Mouse (Mus musculus) midbrain, embryonic 13.5 days (tissue): ENCODE results near the gene Olfr718-ps1. TPM values are rescaled to one million over a fixed set of nuclear protein-coding genes. Genes with fewer than 3 reads are reported as not detected.
A peak's percentile ranks its signal among the peaks of the same experiment; 100 is the strongest.

Source experiments
- ATAC-seq: fragments of 200-750 bp; cut with Nextera tagmentation; 2 replicates; pipeline ENCODE4 v1.8.0; 2017; ENCODE audit warnings: mild to moderate bottlenecking, moderate TSS enrichment, moderate library complexity
- H3K27ac ChIP-seq: fragments of 300-500 bp; sonication (generic); 2 replicates; pipeline ENCODE4 v1.5.1; 2015; ENCODE audit warnings: inconsistent platforms, mild to moderate bottlenecking, moderate library complexity
- H3K27me3 ChIP-seq: fragments of 300-500 bp; sonication (generic); 2 replicates; pipeline ENCODE4 v1.6.1; 2015; ENCODE audit warnings: mild to moderate bottlenecking, inconsistent platforms
- H3K36me3 ChIP-seq: fragments of 300-500 bp; sonication (generic); 2 replicates; pipeline ENCODE4 v1.6.1; 2015; ENCODE audit warnings: mild to moderate bottlenecking, inconsistent platforms
- H3K4me1 ChIP-seq: fragments of 300-500 bp; sonication (generic); replicated peaks from 2 replicates; pipeline ENCODE4 v1.6.1; 2015; ENCODE audit warnings: inconsistent platforms
- H3K4me2 ChIP-seq: fragments of 300-500 bp; sonication (generic); replicated peaks from 2 replicates; pipeline ENCODE4 v1.6.1; 2015; ENCODE audit warnings: moderate library complexity, mild to moderate bottlenecking, inconsistent platforms
- H3K4me3 ChIP-seq: fragments of 300-500 bp; sonication (generic); replicated peaks from 2 replicates; pipeline ENCODE4 v1.5.1; 2015; ENCODE audit warnings: mild to moderate bottlenecking, inconsistent platforms
- H3K9ac ChIP-seq: fragments of 300-500 bp; sonication (generic); replicated peaks from 2 replicates; pipeline ENCODE4 v1.6.1; 2015; ENCODE audit warnings: mild to moderate bottlenecking, inconsistent platforms
- H3K9me3 ChIP-seq: fragments of 300-500 bp; sonication (generic); 2 replicates; pipeline ENCODE4 v1.6.1; 2016; ENCODE audit warnings: mild to moderate bottlenecking, inconsistent platforms
- WGBS: fragments of 180-500 bp; shearing (Covaris S2); methylation state at CpG from one replicate; pipeline ENCODE4 v1.1.7; 2015; 5-methylcytosine and 5-hydroxymethylcytosine counted together
- polyA plus RNA-seq: library from polyadenylated mRNA; unstranded; fragments of >200 nt; fragmentation: Nextera tagmentation; extraction: Ambion mirVana; gene quantifications from 2 replicates; pipeline ENCODE4 v1.2.1, GENCODE M21; 2015

Olfr718-ps1 gene
- polyA plus RNA-seq, 1 experiment from 2014 or later, result 0.07 TPM

DNA sequence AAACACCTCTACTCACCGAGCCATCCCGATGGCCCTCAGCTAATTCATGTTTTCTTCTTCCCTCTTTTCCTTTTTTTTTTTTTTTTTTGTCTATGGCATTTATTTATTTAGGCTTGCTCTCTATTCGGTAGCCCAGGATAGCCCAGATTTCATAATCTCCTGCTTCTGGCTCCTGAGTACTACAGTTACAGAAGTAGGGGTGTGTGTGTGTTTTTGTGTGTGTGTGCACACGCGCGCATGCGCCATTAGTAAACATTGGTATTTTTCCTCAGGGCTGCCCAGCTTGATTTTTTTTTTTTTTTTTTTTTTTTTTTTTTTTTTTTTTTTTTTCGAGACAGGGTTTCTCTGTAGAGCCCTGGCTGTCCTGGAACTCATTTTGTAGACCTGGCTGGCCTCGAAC is 21.3 kb downstream of the Olfr718-ps1 start:
- Histone ChIP-seq H3K9me3 (no peaks in the 10 kb centered on the region), H3K4me2 (no peak overlapping the region), H3K27me3 (no peaks in the 10 kb centered on the region), H3K36me3 (no peaks in the 10 kb centered on the region), H3K9ac (no peak overlapping the region), H3K27ac (peak overlapping the region; percentile 86), H3K4me1 (peaks cover 15% of the 10 kb centered on the region), H3K4me3 (no peak overlapping the region)
- 85% methylated on average over 9 of the region's 9 CpGs for WGBS
- no peak for ATAC-seq

DNA sequence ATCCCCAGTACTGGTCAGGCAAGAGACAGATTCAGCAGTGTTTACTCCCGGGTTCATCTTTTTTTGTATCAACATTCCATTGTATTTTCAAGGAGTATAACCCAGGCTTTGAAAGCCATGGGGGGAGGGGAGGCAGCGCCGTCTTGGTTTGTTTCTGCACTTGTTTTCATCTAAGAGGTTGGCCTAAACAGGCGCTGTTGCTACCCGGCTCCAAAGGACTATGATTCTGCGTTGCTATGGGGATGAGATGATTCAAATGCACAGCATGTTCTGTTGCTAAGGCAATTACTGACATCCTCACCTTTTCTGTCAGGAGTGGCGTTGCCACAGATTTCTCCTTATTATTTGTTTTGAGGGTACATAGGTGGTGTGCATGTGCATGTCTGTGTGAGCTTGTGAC is 21.8 kb downstream of the Olfr718-ps1 start:
- Histone ChIP-seq H3K4me1 (peaks cover 15% of the 10 kb centered on the region), H3K4me3 (no peak overlapping the region), H3K36me3 (no peaks in the 10 kb centered on the region), H3K27ac (peak overlapping the region; percentile 86), H3K27me3 (no peaks in the 10 kb centered on the region), H3K4me2 (no peak overlapping the region; the same call in 1 of the 2 replicates), H3K9ac (no peak overlapping the region), H3K9me3 (no peaks in the 10 kb centered on the region)
- 16% methylated on average over 7 of the region's 7 CpGs for WGBS
- ATAC-seq, result peak; percentile 88

DNA sequence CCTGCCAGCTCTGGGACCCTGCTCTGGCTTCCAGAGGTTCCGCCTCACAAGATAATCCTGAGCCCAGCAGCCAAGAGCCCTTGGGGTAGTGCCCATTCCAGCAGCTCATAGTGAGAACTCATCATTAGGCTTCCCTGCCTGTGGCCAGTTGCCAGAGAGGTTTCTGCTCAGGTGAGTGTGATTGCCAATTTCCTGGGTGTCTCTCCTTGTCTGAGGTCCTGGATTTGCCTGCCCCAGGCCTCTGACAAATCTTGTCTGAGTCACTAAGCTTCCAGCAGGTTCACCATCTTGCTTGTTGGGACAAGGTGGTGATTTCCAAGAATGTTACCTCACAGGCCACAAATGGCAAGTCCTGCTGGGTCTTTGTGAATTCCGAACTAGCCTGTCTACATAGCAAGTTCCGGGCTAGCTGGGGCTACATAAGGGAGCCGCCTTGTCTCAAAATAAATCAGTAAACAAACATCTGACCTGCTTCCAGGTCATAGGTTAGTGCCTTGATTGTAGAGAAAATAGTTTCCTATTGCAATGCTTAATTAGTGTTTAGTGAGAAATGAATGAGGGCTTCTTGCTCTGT is 22.5 kb downstream of the Olfr718-ps1 start:
- 74% methylated on average over 4 of the region's 4 CpGs for WGBS
- no peak overlapping the region for H3K9ac ChIP-seq
- peak overlapping the region; percentile 86 for H3K27ac ChIP-seq
- peaks cover 15% of the 10 kb centered on the region for H3K4me1 ChIP-seq
- no peak overlapping the region for H3K4me3 ChIP-seq
- H3K4me2 ChIP-seq, result no peak overlapping the region
- H3K27me3 ChIP-seq, result no peaks in the 10 kb centered on the region
- no peak for ATAC-seq
- no peaks in the 10 kb centered on the region for H3K9me3 ChIP-seq
- H3K36me3 ChIP-seq, result no peaks in the 10 kb centered on the region

DNA sequence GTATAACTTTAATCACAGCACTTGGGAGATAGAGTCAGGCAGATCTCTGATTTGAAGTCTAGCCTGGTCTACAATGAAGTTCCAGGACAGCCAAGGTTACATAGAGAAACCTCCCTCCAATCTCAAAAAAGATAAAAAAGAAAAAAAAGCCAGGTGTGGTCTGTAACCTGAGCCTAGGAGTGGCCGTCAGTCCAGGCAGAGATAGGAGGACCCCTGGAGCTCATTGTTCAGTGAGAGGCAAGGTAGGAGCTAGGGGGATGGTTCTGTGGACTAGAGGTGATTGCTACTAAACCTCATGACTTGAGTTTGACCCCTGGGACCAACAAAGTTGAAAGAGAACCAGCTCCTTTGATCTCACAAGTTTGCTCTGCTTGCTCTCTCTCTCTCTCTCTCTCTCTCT is 24.7 kb downstream of the Olfr718-ps1 start:
- H3K27me3 ChIP-seq, result no peaks in the 10 kb centered on the region
- H3K9ac ChIP-seq, result no peak overlapping the region
- no peaks in the 10 kb centered on the region for H3K9me3 ChIP-seq
- no peak overlapping the region for H3K4me2 ChIP-seq
- 38% methylated on average over 1 of the region's 1 CpGs for WGBS
- H3K4me1 ChIP-seq, result peaks cover 15% of the 10 kb centered on the region
- no peak overlapping the region for H3K27ac ChIP-seq
- H3K4me3 ChIP-seq, result no peak overlapping the region
- ATAC-seq, result no peak
- no peaks in the 10 kb centered on the region for H3K36me3 ChIP-seq

DNA sequence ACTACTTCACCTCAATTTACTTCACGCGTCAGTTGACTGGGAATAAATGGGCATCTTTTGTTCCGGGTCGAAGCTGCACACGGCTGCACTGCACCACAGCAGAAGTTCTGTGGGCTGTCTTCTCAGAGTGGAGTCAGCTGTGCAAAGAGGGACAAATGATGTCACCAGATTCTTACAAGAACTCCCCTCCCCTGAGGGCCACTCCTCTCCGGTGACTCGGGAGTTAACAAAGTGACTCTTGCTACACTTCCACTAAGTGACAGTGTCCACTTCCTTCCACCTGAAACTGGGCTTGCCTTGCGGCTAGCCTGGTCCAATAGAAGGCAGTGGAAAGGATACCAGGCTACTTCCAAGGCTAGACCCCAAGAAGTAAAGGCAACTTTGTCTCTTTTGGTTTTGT is 25.3 kb downstream of the Olfr718-ps1 start:
- Histone ChIP-seq H3K9me3 (no peaks in the 10 kb centered on the region), H3K4me2 (no peak overlapping the region), H3K27ac (no peak overlapping the region), H3K4me3 (no peak overlapping the region), H3K9ac (no peak overlapping the region), H3K27me3 (no peaks in the 10 kb centered on the region), H3K36me3 (no peaks in the 10 kb centered on the region), H3K4me1 (peaks cover 15% of the 10 kb centered on the region)
- no peak for ATAC-seq
- 82% methylated on average over 8 of the region's 8 CpGs for WGBS

DNA sequence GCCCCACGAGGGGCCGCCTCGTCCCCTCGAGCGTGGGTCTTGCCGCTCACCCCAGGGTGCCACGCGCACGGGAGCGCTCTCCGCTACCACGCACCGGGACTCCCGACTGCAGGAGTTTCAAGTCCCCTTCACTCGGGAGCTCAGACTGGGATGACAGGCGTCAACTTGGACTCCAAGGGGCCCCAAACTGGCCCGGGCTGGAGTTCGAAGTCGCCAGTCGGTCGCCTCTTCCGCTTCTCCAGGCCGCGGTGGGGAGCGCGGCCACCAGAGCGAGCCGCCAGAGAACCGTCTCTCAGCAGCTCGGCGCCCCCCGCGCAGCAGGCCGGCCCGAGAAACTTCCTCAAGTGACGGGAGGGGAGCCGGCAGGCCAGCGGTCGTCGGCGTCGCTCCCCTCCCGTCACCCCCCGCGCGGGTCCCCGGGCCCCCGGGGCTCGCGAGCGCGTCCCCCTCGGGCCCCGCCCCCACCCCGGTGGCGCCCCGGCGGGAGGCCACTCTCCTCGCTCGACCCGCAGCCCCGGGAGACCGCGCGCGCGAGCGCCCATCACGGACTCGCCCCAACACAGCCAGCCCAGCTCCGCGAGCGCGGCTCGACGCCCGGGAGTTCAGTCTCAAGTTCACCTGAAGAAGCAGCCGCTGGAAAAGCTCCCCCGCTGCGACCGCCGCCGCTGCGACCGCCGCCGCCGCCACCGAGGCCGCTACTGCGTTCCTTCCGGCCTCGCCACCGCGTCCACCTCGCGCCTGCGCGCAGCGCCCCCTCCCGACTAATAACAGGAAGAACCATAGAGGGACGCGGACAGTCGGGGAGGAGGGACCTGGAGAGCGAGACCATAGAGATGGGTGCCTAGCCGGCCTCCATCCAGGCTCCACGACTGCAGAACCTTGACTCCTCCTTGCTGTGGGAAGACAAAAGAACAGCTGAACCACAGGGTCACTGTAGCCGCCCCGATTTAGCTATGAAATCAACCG is 34.8 kb downstream of the Olfr718-ps1 start, which contains the start of gene Rnf216:
Gene Rnf216 (minus strand): TSS at position 714 of the 966 bp plus-strand sequence.
- WGBS, result 2% methylated on average over 106 of the region's 110 CpGs
- Histone ChIP-seq H3K27me3 (no peaks in the 10 kb centered on the region), H3K27ac (peak within 1 kb of the TSS; percentile 91), H3K4me1 (peaks cover 13% of the 10 kb centered on the region), H3K9me3 (no peaks in the 10 kb centered on the region), H3K9ac (peak within 1 kb of the TSS; percentile 84), H3K4me3 (peak within 1 kb of the TSS; percentile 83), H3K4me2 (peak within 1 kb of the TSS; percentile 94), H3K36me3 (no peaks in the 10 kb centered on the region)
- ATAC-seq, result peak; percentile 95

DNA sequence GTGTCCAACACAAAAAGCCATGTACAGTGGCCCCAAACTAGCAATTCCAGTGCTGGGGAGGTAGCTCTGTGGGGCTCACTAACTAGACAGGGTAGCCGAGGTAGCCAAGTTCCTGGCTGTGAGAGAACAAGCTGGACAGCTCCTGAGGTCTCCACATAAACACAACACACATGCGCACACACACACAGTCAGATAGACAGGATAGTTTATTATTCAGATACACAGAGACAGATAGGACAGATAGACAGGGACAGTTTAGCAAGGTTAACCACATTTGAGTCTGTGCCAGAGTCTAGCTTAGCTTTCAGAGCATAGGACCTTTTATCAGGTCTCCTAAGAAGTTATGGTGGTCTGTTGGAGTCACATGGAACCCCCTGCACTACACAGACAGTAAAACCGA is 40.5 kb downstream of the Olfr718-ps1 start:
- Histone ChIP-seq H3K4me3 (no peak overlapping the region), H3K27ac (no peak overlapping the region), H3K9ac (no peak overlapping the region), H3K9me3 (no peaks in the 10 kb centered on the region), H3K36me3 (no peaks in the 10 kb centered on the region), H3K4me1 (peaks cover 15% of the 10 kb centered on the region), H3K4me2 (no peak overlapping the region), H3K27me3 (no peaks in the 10 kb centered on the region)
- ATAC-seq, result no peak
- WGBS, result 93% methylated on average over 3 of the region's 3 CpGs

DNA sequence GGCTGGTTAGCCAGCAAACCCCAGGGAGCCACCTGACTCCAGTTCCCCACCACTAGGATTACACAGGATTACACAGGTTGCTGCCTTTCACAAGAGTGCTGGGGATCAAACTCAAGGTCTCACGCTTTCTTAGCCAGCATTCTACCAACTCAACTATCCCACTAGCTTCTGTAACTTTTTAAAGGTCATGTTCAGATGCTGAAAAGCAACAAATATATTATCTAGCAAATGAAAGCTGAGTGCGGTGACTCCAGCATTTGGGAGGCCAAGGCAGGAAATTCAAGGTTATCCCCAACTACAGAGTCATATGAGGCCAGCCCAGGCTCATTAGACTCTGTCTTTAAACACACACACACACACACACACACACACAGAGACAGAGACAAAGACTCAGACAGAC is 44.1 kb downstream of the Olfr718-ps1 start:
- no peak overlapping the region for H3K9ac ChIP-seq
- H3K4me3 ChIP-seq, result no peak overlapping the region
- H3K4me1 ChIP-seq, result peaks cover 10% of the 10 kb centered on the region
- H3K4me2 ChIP-seq, result no peak overlapping the region
- no peaks in the 10 kb centered on the region for H3K27me3 ChIP-seq
- 89% methylated on average over 2 of the region's 2 CpGs for whole genome bisulfite sequencing
- no peak for ATAC-seq
- no peaks in the 10 kb centered on the region for H3K9me3 ChIP-seq
- H3K27ac ChIP-seq, result no peak overlapping the region
- H3K36me3 ChIP-seq, result no peaks in the 10 kb centered on the region

DNA sequence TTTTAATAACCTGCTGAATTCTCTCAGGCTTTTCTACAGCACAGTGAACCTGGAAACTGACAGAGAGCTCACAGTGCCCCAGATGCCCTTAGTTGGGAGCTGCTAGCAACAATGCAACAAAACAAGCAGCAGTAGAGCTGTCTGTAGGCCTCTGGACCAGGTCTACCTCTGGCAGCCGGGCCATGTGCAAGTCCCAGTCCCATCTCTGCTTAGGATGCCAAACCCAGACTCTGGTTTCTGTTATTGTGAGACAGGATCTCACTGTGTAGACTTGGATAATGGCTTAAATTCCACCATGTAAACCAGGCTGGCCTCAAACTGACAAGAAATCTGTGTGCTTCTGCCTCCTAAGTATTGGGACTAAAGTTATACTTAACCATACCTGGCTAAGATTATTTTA is 45.8 kb downstream of the Olfr718-ps1 start:
- no peak overlapping the region for H3K4me3 ChIP-seq
- no peak overlapping the region for H3K9ac ChIP-seq
- H3K9me3 ChIP-seq, result no peaks in the 10 kb centered on the region
- H3K36me3 ChIP-seq, result no peaks in the 10 kb centered on the region
- H3K27me3 ChIP-seq, result no peaks in the 10 kb centered on the region
- 94% methylated on average over 1 of the region's 1 CpGs for WGBS
- ATAC-seq, result no peak
- peaks cover 10% of the 10 kb centered on the region for H3K4me1 ChIP-seq
- no peak overlapping the region for H3K4me2 ChIP-seq
- H3K27ac ChIP-seq, result no peak overlapping the region

DNA sequence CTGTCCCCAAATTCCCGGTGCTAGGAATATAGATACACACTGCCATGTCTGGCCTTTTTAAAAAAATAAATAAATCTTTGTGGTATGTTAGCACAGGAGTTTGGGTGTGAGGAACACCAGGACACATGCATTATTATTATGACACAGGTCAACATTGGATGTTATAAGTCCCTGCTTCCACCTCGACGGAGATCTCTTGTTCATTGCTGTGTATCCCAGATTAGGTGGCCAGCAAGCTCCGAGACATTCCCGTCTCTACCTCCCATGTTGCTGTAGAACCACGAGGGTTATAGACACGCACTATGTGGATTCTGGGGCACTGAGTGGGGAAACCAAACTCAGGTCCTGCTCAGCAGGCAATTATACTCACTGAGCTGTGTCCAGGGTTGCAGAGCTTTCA is 52.1 kb downstream of the Olfr718-ps1 start:
- WGBS, result 92% methylated on average over 7 of the region's 7 CpGs
- Histone ChIP-seq H3K4me3 (no peak overlapping the region), H3K27ac (no peak overlapping the region), H3K9me3 (no peaks in the 10 kb centered on the region), H3K9ac (no peak overlapping the region), H3K27me3 (no peaks in the 10 kb centered on the region), H3K4me2 (no peak overlapping the region), H3K36me3 (peaks cover 30% of the 10 kb centered on the region), H3K4me1 (no peaks in the 10 kb centered on the region)
- no peak for ATAC-seq

DNA sequence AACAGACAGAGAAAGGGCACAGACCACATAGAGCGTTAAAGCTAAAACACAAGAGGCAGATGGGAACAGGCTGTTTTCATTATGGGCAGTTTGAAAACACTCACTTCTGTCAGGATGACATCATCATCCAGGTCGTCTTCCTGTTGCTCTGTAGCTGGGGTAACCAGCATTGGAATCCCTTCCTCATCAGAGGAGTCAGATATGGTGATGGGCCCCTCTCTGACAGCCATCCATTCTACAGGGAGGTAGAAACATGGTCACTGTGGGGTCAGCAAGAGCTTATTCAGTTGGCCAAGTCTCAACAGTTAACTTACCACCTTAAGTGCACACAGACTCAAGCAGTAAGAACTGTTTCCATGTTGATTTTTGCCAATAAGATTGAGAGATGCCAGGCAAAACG is 54.5 kb downstream of the Olfr718-ps1 start:
- H3K27ac ChIP-seq, result no peak overlapping the region
- H3K36me3 ChIP-seq, result peaks cover 53% of the 10 kb centered on the region
- 65% methylated on average over 3 of the region's 3 CpGs for WGBS
- H3K9me3 ChIP-seq, result no peaks in the 10 kb centered on the region
- H3K4me2 ChIP-seq, result no peak overlapping the region
- H3K27me3 ChIP-seq, result no peaks in the 10 kb centered on the region
- ATAC-seq, result no peak
- H3K9ac ChIP-seq, result no peak overlapping the region
- no peaks in the 10 kb centered on the region for H3K4me1 ChIP-seq
- no peak overlapping the region for H3K4me3 ChIP-seq

DNA sequence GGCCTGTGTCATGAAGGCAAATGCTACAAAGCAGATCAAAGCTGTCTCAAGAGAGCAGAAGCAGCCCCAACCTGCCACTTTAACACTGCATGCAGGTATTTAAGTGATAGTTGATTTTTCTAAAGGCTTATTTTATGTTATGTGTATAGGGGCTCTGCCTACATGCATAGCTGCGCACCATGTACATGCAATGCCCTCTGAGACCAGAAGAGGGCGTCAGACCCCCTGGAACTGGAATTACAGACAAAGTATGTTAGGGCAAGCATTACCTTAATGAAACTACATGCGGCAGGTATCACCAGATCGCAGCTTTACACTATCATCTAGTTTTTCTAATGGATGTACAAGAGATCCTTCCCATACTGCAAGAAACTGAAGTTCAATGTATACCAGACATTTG is 62.5 kb downstream of the Olfr718-ps1 start:
- WGBS, result 70% methylated on average over 4 of the region's 4 CpGs
- Histone ChIP-seq H3K27ac (no peak overlapping the region), H3K4me3 (no peak overlapping the region), H3K4me2 (no peak overlapping the region), H3K4me1 (no peaks in the 10 kb centered on the region), H3K27me3 (no peaks in the 10 kb centered on the region), H3K9ac (no peak overlapping the region), H3K9me3 (no peaks in the 10 kb centered on the region), H3K36me3 (peaks cover 76% of the 10 kb centered on the region)
- no peak for ATAC-seq
